Mouse (Mus musculus) A20 (cell line): ENCODE measurements at regions not wholly inside any gene's neighbourhood (a gene's known extent, or its start where the extent isn't known, plus 50 kb on each side); places are given as distances from the start of the nearest gene placed in this dataset.

Experiments
- DNase-seq: peaks from one replicate; pipeline ENCODE4 v3.0.0-alpha.2; 2011; ENCODE audit warnings: low read depth, low spot score

GRCm38 (mm10) chr2:128368534-128369273 lies 222.3 kb upstream of the Spdye4c start:
- DNase-seq = peak; percentile 41

- DNase-seq = no peak
Observed at GRCm38 (mm10) chr2:128370821-128371220, 220.2 kb upstream of the Spdye4c start.

GRCm38 (mm10) chr2:128372204-128372603 lies 218.8 kb upstream of the Spdye4c start:
- no peak for DNase-seq

GRCm38 (mm10) chr2:128373363-128374252 lies 217.4 kb upstream of the Spdye4c start:
- DNase-seq = peak; percentile 83

GRCm38 (mm10) chr2:128374253-128374566 lies 216.8 kb upstream of the Spdye4c start:
- DNase-seq = no peak

GRCm38 (mm10) chr2:128374926-128375325 lies 216.1 kb upstream of the Spdye4c start:
- no peak for DNase-seq

- peak; percentile 38 for DNase-seq
Observed at GRCm38 (mm10) chr2:128375827-128376226, 215.2 kb upstream of the Spdye4c start.

GRCm38 (mm10) chr2:128377176-128377575 lies 213.8 kb upstream of the Spdye4c start:
- DNase-seq = no peak

GRCm38 (mm10) chr2:128377680-128378079 lies 213.3 kb upstream of the Spdye4c start:
- peak; percentile 88 for DNase-seq

- DNase-seq = peak; percentile 76
Observed at GRCm38 (mm10) chr2:128378456-128378855, 212.6 kb upstream of the Spdye4c start.

- DNase-seq = peak; percentile 54
Observed at GRCm38 (mm10) chr2:128379151-128379550, 211.9 kb upstream of the Spdye4c start.

- DNase-seq = peak; percentile 65
Observed at GRCm38 (mm10) chr2:128379554-128379953, 211.5 kb upstream of the Spdye4c start.

GRCm38 (mm10) chr2:128380581-128380980 lies 210.4 kb upstream of the Spdye4c start:
- DNase-seq = peak; percentile 42

- DNase-seq = peak; percentile 56
Observed at GRCm38 (mm10) chr2:128381684-128382205, 209.3 kb upstream of the Spdye4c start.

GRCm38 (mm10) chr2:128382473-128382872 lies 208.5 kb upstream of the Spdye4c start:
- DNase-seq = no peak

GRCm38 (mm10) chr2:128384612-128385011 lies 206.4 kb upstream of the Spdye4c start:
- DNase-seq = no peak

GRCm38 (mm10) chr2:128386846-128387621 lies 204.0 kb upstream of the Spdye4c start:
- no peak for DNase-seq

GRCm38 (mm10) chr2:128387851-128388471 lies 203.0 kb upstream of the Spdye4c start:
- no peak for DNase-seq

- no peak for DNase-seq
Observed at GRCm38 (mm10) chr2:128388883-128389470, 202.0 kb upstream of the Spdye4c start.

GRCm38 (mm10) chr2:128392344-128392743 lies 198.7 kb upstream of the Spdye4c start:
- DNase-seq = no peak

GRCm38 (mm10) chr2:128393401-128393800 lies 197.6 kb upstream of the Spdye4c start:
- DNase-seq = peak; percentile 59
